ENCODE assay signal across 9 mouse cellular contexts in the genomic region with DNA sequence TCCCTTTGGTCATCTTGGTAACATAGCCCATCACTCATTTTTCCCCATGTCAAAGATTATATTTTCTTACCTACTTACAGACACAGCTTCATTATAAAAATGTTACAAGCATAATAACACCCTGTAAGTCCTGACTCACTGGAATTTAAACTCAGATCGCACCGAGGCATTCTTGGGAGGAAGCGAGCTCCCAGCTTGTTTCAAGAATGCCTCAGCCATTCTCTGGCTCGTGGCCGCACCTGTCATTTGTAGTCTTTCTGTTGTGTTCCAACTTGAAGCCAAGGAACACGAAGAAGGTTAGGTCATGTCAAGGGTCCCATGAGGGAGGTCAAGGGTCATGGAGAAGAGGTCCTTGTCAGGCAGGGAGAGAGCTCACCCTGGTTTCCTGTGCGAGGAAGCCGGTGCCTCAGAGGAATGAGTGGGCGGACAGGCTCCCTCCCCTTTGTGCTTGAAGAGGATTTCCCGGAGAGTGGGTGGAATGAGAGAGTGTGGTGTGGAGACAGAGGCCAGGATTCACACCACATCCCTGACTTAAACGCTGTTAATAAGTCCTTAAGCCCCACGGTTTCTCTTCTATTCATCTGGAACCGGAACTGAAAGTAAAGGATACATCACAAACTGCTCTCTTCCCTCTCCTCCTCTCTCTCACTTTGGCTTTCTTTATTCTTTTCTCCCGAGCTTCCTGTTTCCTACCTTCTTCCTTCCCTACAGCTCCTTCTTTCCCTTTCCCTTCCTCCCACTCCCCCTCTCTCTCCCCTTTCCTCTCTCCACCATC.
DNase-seq lines count a peak whose midpoint lies in the region; ATAC-seq and TF ChIP-seq lines count a peak whose summit lies in the region.
"Had no signal": no experiment of that assay in that cellular context is flagged by ENCODE, and none has a peak within 500 bp of the region (broad histone marks: within the 10 kb centered on the region; RNA-seq: fewer than 3 reads in every experiment).

No protein-coding gene starts in this region.

- no peak for TF ChIP-seq POLR2A in olfactory bulb, adult 2 months (IDR thresholded peaks at IDR 0.05; ENCODE audit: insufficient read depth, low read depth, low read length)

- H3K4me2 ChIP-seq in kidney, embryonic 15.5 days: peak overlapping the region; percentile 35
- H3K4me2 ChIP-seq: hindbrain, embryonic 15.5 days had no signal

- H3K9ac ChIP-seq in kidney, embryonic 15.5 days: no peak overlapping the region
- H3K9ac ChIP-seq: hindbrain, embryonic 15.5 days had no signal

- H3K9me3 ChIP-seq in kidney, embryonic 15.5 days (replicated peaks): no peaks in the 10 kb centered on the region
- H3K9me3 ChIP-seq: hindbrain, embryonic 15.5 days had no signal

- H3K27ac ChIP-seq in kidney, embryonic 15.5 days: 0 out of 2 replicates have a peak overlapping the region, but pooled peaks have one; percentile 13
- H3K27ac ChIP-seq in olfactory bulb, adult 2 months (ENCODE audit: insufficient read depth, low read depth, low read length): no peak overlapping the region
- H3K27ac ChIP-seq: hindbrain, embryonic 15.5 days had no signal

- peak; percentile 53 for DNase-seq in right cerebral cortex, adult 18-20 months
- no peak for DNase-seq in right cerebral cortex, postnatal 4 days
- DNase-seq in fat pad, adult 2 months (ENCODE audit: extremely low read depth, low read depth, low spot score): peak; percentile 7
- DNase-seq in retina, postnatal 1 day: no peak
- no peak for DNase-seq in layer of hippocampus, postnatal 36 days

- H3K4me1 ChIP-seq in kidney, embryonic 15.5 days: peaks cover 19% of the 10 kb centered on the region
- H3K4me1 ChIP-seq in olfactory bulb, adult 2 months (ENCODE audit: control insufficient read depth, insufficient read depth, low read length): peaks cover 6% of the 10 kb centered on the region
- H3K4me1 ChIP-seq: hindbrain, embryonic 15.5 days had no signal

- no peaks in the 10 kb centered on the region for H3K36me3 ChIP-seq in kidney, embryonic 15.5 days
- H3K36me3 ChIP-seq: hindbrain, embryonic 15.5 days had no signal

- ATAC-seq in kidney, embryonic 15.5 days (replicated peaks; ENCODE audit: low FRiP score): no peak; the same call in 1 of the 2 replicates
- ATAC-seq in erythroid progenitor cell, adult 5-6 weeks (replicated peaks; ENCODE audit: low FRiP score, poor library complexity, severe bottlenecking): no peak

- 26% methylated on average over 14 of the region's 14 CpGs for WGBS in kidney, embryonic 15.5 days
- WGBS in olfactory bulb, adult 2 months: 22% methylated on average over 14 of the region's 14 CpGs

- no peak overlapping the region for H3K4me3 ChIP-seq in kidney, embryonic 15.5 days (replicated peaks)
- peak overlapping the region; percentile 19 for H3K4me3 ChIP-seq in olfactory bulb, adult 2 months (ENCODE audit: insufficient read depth, low read depth, low read length)
- H3K4me3 ChIP-seq: hindbrain, embryonic 15.5 days had no signal

- H3K27me3 ChIP-seq in kidney, embryonic 15.5 days: no peaks in the 10 kb centered on the region
- H3K27me3 ChIP-seq: hindbrain, embryonic 15.5 days had no signal

- no peak for TF ChIP-seq CTCF in olfactory bulb, adult 2 months (IDR thresholded peaks at IDR 0.05; ENCODE audit: insufficient read depth, low read depth, low read length)

Comparison
In these comparisons a context has a peak if more than half of its experiments do, and no peak if none do; other contexts are left out.
1. DNase-seq: peak in right cerebral cortex, adult 18-20 months (single experiment) and fat pad, adult 2 months (single experiment); none in right cerebral cortex, postnatal 4 days (single experiment), retina, postnatal 1 day (single experiment) and layer of hippocampus, postnatal 36 days (0 of 2).